Mouse (Mus musculus) CD4-positive, CD25-positive, alpha-beta regulatory T cell, adult 2 months (primary cell): ENCODE data around the gene Olfr355.

Source experiments
- DNase-seq: peaks from one replicate; pipeline ENCODE4 v3.0.0-alpha.2; 2012; ENCODE audit warnings: low read depth, low spot score

Gene Olfr355

GRCm38 (mm10) chr2:36928797-36929196 lies at the start of gene Olfr355:
Gene Olfr355 (minus strand): TSS chr2:36928897.
- DNase-seq, result no peak

GRCm38 (mm10) chr2:36936821-36937220 lies 8.1 kb upstream of the Olfr355 start, which contains the start of gene Olfr356:
Gene Olfr356 (plus strand): TSS chr2:36937121.
- DNase-seq, result no peak

- no peak for DNase-seq
These were observed 23.3 kb downstream of the Olfr355 start, which contains the start of gene Olfr354 for GRCm38 (mm10) chr2:36905380-36905779. Gene Olfr354 (plus strand): TSS chr2:36905680.

- DNase-seq, result no peak
These were observed 31.6 kb downstream of the Olfr355 start for GRCm38 (mm10) chr2:36897114-36897513.

GRCm38 (mm10) chr2:36892836-36893235 lies 35.9 kb downstream of the Olfr355 start, which contains the start of gene Olfr353:
Gene Olfr353 (minus strand): TSS chr2:36892936.
- no peak for DNase-seq
